Mouse (Mus musculus): ENCODE data around the gene Vangl2. TPM values are rescaled to one million over a fixed set of nuclear protein-coding genes. Genes with fewer than 3 reads are reported as not detected.

Gene Vangl2
- polyA plus RNA-seq, 2 experiments, result 0.69 to 0.73 TPM

DNA sequence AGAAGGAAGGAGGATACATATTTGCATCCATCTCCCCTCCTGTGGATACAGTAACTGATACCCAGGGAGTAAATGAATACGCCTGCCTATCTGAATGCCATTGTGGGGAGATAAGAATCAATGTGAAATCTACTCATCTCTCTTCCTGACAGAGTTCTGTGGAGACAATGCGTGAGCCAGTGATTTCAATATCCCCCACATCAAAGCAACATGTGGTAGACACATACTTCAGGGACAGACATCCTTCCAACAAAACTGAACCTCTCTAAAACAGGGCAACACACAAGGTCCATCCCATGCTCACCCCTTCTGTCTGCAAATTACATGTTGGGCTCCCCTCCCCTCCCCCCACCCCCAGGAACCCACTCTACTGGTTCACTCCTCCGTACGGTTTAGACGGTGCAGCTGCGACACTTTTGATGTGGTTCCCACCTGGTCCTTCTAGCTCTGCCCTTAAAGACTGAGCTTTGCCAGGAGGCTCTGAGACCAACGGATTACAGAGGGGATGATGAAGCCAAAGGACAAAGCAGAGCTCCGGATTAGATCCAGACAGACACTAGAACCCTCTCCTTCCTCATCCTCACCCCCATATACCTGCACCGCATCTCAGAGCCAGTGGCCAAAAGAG, 12.8 kb downstream of the Vangl2 start:
- TF ChIP-seq EP300 (IDR thresholded peaks at IDR 0.05; ENCODE audit: low read depth) (no peak), CTCF (IDR thresholded peaks at IDR 0.05; ENCODE audit: low read depth) (no peak)
- Histone ChIP-seq H3K27ac (no peak overlapping the region), H3K9me3 (ENCODE audit: control insufficient read depth, low read length) (no peaks in the 10 kb centered on the region), H3K4me1 (replicated peaks; ENCODE audit: control insufficient read depth in 2 of 2, insufficient read depth in 2 of 2, low read length in 1 of 2) (no peaks in the 10 kb centered on the region), H3K4me3 (ENCODE audit: insufficient read depth in 1 of 2, low read depth in 2 of 2, low read length in 2 of 2) (no peak overlapping the region), H3K36me3 (replicated peaks; ENCODE audit: control insufficient read depth, insufficient read depth, low read depth) (no peaks in the 10 kb centered on the region), H3K27me3 (ENCODE audit: control insufficient read depth, insufficient read depth, low read length) (no peaks in the 10 kb centered on the region), H3K4me2 (ENCODE audit: low read depth) (no peak overlapping the region), H3K9ac (replicated peaks) (no peak overlapping the region)
- 72% methylated on average over 9 of the region's 9 CpGs for WGBS (ENCODE audit: insufficient replicate concordance)
- DNase-seq (ENCODE audit: low read depth in 3 of 3, low spot score in 3 of 3) (no peak), ATAC-seq (ENCODE audit: insufficient read depth) (no peak)

GRCm38 (mm10) chr1:172014771-172015170, 13.5 kb downstream of the Vangl2 start:
- H3K4me3 ChIP-seq (ENCODE audit: insufficient read depth in 1 of 2, low read depth in 2 of 2, low read length in 2 of 2), result no peak overlapping the region
- DNase-seq (ENCODE audit: low read depth in 3 of 3, low spot score in 3 of 3) (no peak), ATAC-seq (ENCODE audit: insufficient read depth) (no peak)
- H3K9me3 ChIP-seq (ENCODE audit: control insufficient read depth, low read length), result no peaks in the 10 kb centered on the region
- H3K4me1 ChIP-seq (replicated peaks; ENCODE audit: control insufficient read depth in 2 of 2, insufficient read depth in 2 of 2, low read length in 1 of 2), result no peaks in the 10 kb centered on the region
- no peaks in the 10 kb centered on the region for H3K27me3 ChIP-seq (ENCODE audit: control insufficient read depth, insufficient read depth, low read length)
- H3K9ac ChIP-seq (replicated peaks), result no peak overlapping the region
- no peak overlapping the region for H3K4me2 ChIP-seq (ENCODE audit: low read depth)
- H3K27ac ChIP-seq, result no peak overlapping the region
- WGBS (ENCODE audit: insufficient replicate concordance), result 76% methylated on average over 9 of the region's 9 CpGs
- TF ChIP-seq EP300 (IDR thresholded peaks at IDR 0.05; ENCODE audit: low read depth), result no peak
- TF ChIP-seq CTCF (IDR thresholded peaks at IDR 0.05; ENCODE audit: low read depth), result no peak
- H3K36me3 ChIP-seq (replicated peaks; ENCODE audit: control insufficient read depth, insufficient read depth, low read depth), result no peaks in the 10 kb centered on the region

GRCm38 (mm10) chr1:172012030-172012429, 16.2 kb downstream of the Vangl2 start:
- WGBS (ENCODE audit: insufficient replicate concordance), result 24% methylated on average over 5 of the region's 5 CpGs
- no peak for ATAC-seq (ENCODE audit: insufficient read depth)

DNA sequence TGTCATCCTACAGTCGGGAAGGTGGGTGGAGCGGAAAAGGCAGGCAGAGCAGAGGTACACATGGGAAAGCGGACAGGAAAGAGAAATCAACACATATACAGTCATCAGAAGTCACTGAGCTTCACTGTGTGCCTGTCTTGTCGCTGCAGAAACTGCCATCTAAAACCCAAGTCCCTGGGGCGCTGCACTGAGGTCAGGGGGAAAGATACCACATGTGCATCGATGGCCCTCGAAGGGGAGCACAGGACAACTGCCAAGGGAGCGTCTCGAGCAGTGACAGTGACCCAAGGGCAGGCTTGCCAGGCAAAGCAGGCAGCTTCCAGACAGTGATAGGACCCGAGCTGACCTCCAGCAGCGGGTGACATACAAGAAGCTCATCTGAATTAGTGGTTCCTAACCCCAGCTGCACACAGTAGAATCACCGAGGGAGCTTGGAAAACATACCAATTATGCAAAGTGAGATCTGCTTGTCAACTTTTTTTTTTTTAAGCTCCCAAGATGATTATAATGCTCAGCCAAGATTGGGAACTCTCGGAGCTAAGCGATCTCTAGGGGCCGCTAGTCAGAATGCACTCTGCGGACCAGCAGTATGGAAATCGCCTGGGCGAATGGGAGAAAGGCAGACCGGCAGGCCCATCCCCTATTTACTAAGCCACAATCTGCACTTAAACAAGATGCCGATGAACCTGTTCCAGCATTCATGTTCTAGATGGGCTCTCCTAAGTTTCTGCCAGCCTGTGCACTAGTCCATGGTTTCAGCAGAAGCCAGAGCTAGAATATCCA, 18.0 kb downstream of the Vangl2 start:
- Histone ChIP-seq H3K9me3 (ENCODE audit: control insufficient read depth, low read length) (no peaks in the 10 kb centered on the region), H3K4me2 (ENCODE audit: low read depth) (no peak overlapping the region), H3K4me1 (replicated peaks; ENCODE audit: control insufficient read depth in 2 of 2, insufficient read depth in 2 of 2, low read length in 1 of 2) (no peaks in the 10 kb centered on the region), H3K27ac (no peak overlapping the region), H3K9ac (replicated peaks) (no peak overlapping the region), H3K36me3 (replicated peaks; ENCODE audit: control insufficient read depth, insufficient read depth, low read depth) (no peaks in the 10 kb centered on the region), H3K27me3 (ENCODE audit: control insufficient read depth, insufficient read depth, low read length) (no peaks in the 10 kb centered on the region), H3K4me3 (ENCODE audit: insufficient read depth in 1 of 2, low read depth in 2 of 2, low read length in 2 of 2) (no peak overlapping the region)
- TF ChIP-seq EP300 (IDR thresholded peaks at IDR 0.05; ENCODE audit: low read depth) (no peak), CTCF (IDR thresholded peaks at IDR 0.05; ENCODE audit: low read depth) (no peak)
- no peak for ATAC-seq (ENCODE audit: insufficient read depth)
- no peak for DNase-seq (ENCODE audit: low read depth in 3 of 3, low spot score in 3 of 3)
- 78% methylated on average over 20 of the region's 20 CpGs for WGBS (ENCODE audit: insufficient replicate concordance)

More at GRCm38 (mm10) chr1:172012030-172012429, 16.2 kb downstream of the Vangl2 start:
- peak; percentile 76 for TF ChIP-seq CTCF (IDR thresholded peaks at IDR 0.05; ENCODE audit: low read depth)
- no peak for TF ChIP-seq EP300 (IDR thresholded peaks at IDR 0.05; ENCODE audit: low read depth)
- Histone ChIP-seq H3K9me3 (ENCODE audit: control insufficient read depth, low read length) (no peaks in the 10 kb centered on the region), H3K4me3 (ENCODE audit: insufficient read depth in 1 of 2, low read depth in 2 of 2, low read length in 2 of 2) (no peak overlapping the region), H3K27me3 (ENCODE audit: control insufficient read depth, insufficient read depth, low read length) (no peaks in the 10 kb centered on the region), H3K4me2 (ENCODE audit: low read depth) (no peak overlapping the region), H3K9ac (replicated peaks) (no peak overlapping the region), H3K36me3 (replicated peaks; ENCODE audit: control insufficient read depth, insufficient read depth, low read depth) (no peaks in the 10 kb centered on the region), H3K4me1 (replicated peaks; ENCODE audit: control insufficient read depth in 2 of 2, insufficient read depth in 2 of 2, low read length in 1 of 2) (no peaks in the 10 kb centered on the region), H3K27ac (no peak overlapping the region)
- DNase-seq (ENCODE audit: low read depth in 3 of 3, low spot score in 3 of 3), result peak in 2 of 3 experiments; percentile 22 to 28

GRCm38 (mm10) chr1:172009406-172009805, 18.8 kb downstream of the Vangl2 start:
- WGBS (ENCODE audit: insufficient replicate concordance), result 84% methylated on average over 21 of the region's 21 CpGs
- H3K27ac ChIP-seq, result no peak overlapping the region

More at GRCm38 (mm10) chr1:172009406-172009805, 18.8 kb downstream of the Vangl2 start:
- TF ChIP-seq CTCF (IDR thresholded peaks at IDR 0.05; ENCODE audit: low read depth) (no peak), EP300 (IDR thresholded peaks at IDR 0.05; ENCODE audit: low read depth) (no peak)
- Histone ChIP-seq H3K27me3 (ENCODE audit: control insufficient read depth, insufficient read depth, low read length) (no peaks in the 10 kb centered on the region), H3K4me3 (ENCODE audit: insufficient read depth in 1 of 2, low read depth in 2 of 2, low read length in 2 of 2) (no peak overlapping the region), H3K36me3 (replicated peaks; ENCODE audit: control insufficient read depth, insufficient read depth, low read depth) (no peaks in the 10 kb centered on the region), H3K4me1 (replicated peaks; ENCODE audit: control insufficient read depth in 2 of 2, insufficient read depth in 2 of 2, low read length in 1 of 2) (no peaks in the 10 kb centered on the region), H3K4me2 (ENCODE audit: low read depth) (no peak overlapping the region), H3K9me3 (ENCODE audit: control insufficient read depth, low read length) (no peaks in the 10 kb centered on the region), H3K9ac (replicated peaks) (no peak overlapping the region)
- ATAC-seq (ENCODE audit: insufficient read depth), result no peak
- DNase-seq (ENCODE audit: low read depth in 3 of 3, low spot score in 3 of 3), result no peak
